Mouse (Mus musculus) liver, adult 10 weeks (tissue): ENCODE measurements around the gene Sh3d21. TPM values are rescaled to one million over a fixed set of nuclear protein-coding genes. Genes with fewer than 3 reads are reported as not detected.

Experiments
- polyA plus RNA-seq: library from polyadenylated mRNA; stranded (reverse); fragments of 350-450 nt; fragmentation: Illumina TruSeq; extraction: RNeasy Lipid Tissue Mini Kit (QIAGEN cat#74804); gene quantifications from one replicate; pipeline ENCODE4 v1.2.3, GENCODE M21; 2014; ENCODE audit warnings: low read depth, low replicate concordance

The Sh3d21 gene
- polyA plus RNA-seq: 0.21 TPM

DNA sequence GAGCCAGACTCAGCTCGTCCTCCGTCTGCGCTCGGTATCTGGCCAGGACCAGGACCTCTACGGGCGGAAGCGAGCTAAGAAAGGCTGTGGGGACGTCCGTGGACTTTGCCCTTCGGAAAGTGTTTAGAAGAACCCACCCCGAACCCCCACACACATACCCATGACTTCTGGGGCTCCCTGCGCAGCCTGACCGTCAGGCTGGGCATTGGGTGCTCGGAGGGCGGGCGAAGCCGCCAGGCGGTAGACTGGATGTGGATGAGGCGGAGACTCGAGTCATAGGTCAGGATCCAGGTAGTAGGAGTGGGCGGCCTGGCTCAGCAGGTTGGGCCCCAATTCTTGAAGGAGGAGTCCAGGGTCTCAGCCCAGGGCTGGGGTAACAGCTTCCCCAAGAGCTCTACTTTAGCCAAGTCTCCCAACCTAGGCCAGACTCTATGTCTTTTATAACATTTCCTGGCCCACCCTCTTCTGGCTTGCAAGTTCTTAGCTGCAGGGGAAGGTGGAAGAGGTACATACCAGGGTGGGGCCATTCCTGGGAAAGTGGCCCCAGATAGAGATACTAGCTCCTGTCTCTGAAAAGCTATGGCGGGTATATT lies at the start of gene Sh3d21:
TSS of gene Sh3d21 (minus strand) at position 425 of the 593 bp plus-strand sequence.

DNA sequence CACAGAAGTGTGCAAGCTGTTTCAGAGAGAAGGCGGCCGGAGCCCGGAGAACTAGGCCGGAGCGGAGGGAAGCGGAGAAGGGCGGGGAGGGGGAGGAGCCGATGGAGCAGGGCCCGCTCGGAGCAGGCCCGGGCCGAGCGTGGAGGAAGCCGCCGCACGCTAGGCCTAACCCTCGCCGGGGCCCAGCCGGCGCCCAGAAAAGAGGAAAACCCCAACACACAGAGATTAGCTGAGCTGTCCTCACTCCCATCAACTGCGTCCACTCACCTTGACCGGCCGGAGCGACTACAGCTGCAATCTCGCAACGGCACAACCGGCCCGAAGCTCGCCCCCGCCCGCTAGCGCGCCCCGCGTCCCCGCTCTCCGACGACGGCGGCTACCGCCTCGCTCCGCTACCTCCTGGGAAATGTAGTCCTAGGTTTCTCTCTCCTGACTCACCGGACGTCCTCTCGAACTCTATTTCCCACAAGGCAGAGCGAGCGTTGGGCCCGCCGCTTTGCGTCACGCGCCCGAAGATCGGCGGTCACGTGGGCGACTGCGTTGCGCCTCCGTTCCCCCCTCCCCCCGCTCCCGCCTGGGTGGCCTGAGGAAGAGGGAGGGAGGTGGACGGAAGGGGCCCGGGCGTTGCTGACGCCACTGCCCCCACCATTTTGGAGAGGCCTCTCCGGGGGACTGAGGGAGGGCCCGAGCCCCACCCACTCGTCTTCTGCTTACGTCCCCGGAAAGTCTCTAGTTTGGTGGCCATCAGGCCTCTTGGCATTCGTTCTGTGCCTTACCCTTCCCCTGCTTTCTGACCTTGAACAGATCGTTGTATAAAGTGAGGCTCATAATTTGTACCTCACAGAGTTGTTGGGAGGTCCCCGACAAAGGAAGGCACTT lies 39.3 kb upstream of the Sh3d21 start, which contains the start of gene Thrap3:
TSS of gene Thrap3 (minus strand) at position 458 of the 879 bp plus-strand sequence.

DNA sequence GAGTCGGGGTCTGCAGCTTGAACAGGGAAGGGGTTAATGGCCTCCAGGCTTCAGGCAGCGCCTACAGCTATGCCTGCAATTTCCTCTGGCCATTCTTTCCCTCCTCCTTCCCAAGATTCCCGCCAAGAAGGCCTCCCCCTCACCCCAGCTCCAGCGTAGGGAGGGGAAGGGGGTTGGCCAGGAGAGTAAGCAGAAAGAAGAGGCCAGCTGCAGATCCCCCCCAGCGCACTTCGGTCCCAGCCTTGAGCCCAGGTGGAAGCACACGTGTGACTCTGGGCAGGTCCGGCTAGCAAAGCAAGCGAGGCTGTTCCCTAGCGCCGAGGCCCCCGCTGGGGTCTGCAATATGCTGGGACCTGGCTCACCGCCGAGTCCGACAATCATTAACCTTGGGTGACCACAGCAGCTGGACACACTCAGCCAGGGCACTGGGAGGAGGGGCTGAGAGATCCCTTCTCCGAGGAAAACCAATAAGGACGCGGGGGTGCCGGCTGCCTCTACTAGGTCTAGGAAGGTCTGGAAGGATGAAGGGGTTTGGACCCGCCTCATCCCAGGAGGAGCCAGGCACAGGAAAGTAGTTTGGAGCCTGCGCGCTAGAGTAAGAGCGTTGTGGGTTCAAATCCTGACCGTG lies 15.6 kb downstream of the Sh3d21 start, which contains the start of gene Eva1b:
TSS of gene Eva1b (plus strand) at position 212 of the 628 bp plus-strand sequence.

DNA sequence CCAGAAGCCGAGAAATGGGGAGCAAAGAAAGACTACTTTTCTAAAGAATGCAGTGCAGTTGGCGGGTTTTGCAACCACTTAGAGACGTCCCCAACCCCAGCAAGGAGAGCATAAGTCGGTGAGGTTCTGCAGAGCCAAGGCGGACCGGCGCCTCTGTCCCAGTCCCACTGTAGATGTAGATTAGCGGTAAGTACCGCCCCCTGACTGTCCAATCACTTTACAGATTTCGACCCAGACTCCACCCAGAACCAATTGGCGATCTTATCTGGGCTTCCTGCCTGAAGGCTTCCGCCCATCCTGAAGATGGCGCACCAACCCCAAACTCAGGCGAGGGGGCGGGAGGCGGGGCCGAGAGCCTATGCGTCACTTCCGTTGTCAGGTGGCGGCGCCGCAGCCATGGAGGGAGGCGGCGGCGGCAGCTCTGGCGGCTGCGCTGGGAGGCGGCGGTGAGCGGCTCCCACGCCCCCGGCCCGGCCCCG lies 59.7 kb downstream of the Sh3d21 start, which contains the start of gene Stk40:
TSS of gene Stk40 (plus strand) at position 368 of the 479 bp plus-strand sequence.

Other genes starting within 250 kb of the Sh3d21 start
- gene Csf3r, start 138.9 kb downstream of the Sh3d21 start, polyA plus RNA-seq: 0.32 TPM
- 53.3 TPM for gene Mrps15, start 116.6 kb downstream of the Sh3d21 start, polyA plus RNA-seq
- gene Oscp1, start 104.9 kb downstream of the Sh3d21 start, polyA plus RNA-seq: not detected
- gene Lsm10, start 66.9 kb downstream of the Sh3d21 start, polyA plus RNA-seq: 3.5 TPM
- gene Stk40, start 59.5 kb downstream of the Sh3d21 start, polyA plus RNA-seq: 5.1 TPM
- not detected for gene Eva1b, start 15.7 kb downstream of the Sh3d21 start, polyA plus RNA-seq
- 76.8 TPM for gene Thrap3, start 39.3 kb upstream of the Sh3d21 start, polyA plus RNA-seq
- gene Map7d1, start 92.9 kb upstream of the Sh3d21 start, polyA plus RNA-seq: 4.0 TPM
- 24.9 TPM for gene Trappc3, start 98.8 kb upstream of the Sh3d21 start, polyA plus RNA-seq
- gene Col8a2, start 123.3 kb upstream of the Sh3d21 start, polyA plus RNA-seq: 0.08 TPM
- not detected for gene Adprhl2, start 158.2 kb upstream of the Sh3d21 start, polyA plus RNA-seq
- not detected for gene Tekt2, start 162.2 kb upstream of the Sh3d21 start, polyA plus RNA-seq